Mouse (Mus musculus) thymus, postnatal 36 days (tissue): ENCODE results near the gene Kbtbd13.
"Not testable (repeated sequence)": the region's sequence is repeated elsewhere in the genome, so short reads cannot be mapped to it uniquely, and the experiment has no call there.

Source experiments
- DNase-seq, 2 experiments: peaks; one replicate each; pipeline ENCODE4 v3.0.0; 2022; ENCODE audit warnings: mixed read lengths in 2 of 2

Gene Kbtbd13

DNA sequence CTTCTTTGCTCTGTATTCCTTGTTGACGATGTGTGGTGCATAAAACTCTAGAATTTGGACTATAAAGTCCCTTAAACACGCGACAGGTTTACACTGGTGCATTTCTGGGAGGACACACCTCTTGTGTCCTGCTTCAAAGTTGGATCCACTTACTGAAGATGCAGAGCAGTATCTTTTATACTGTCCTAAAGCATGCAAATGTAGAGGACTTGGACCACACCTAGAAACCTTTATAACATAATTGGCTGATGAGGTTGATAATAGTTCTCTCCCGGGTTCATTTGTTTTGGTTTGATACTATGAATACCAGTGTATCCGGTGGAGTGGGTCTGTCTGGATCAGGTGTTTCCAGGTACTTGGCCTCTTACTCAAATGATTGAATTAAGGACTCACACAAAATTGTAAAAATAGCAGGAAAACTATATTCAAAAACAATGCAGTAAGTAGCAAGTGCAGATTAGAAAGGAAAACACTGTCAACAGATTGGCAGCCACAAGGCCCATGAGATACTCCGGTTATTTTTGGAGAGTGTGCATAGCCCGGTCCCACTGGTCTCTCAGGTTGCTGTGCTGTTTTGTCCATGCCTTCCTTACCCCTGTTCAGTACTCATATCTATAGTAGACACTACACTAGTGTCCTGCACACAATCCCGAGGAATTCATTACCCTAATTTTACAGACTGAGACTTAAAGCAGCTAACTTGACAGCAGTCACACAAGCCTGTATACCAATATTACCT is 44.2 kb downstream of the Kbtbd13 start:
- no peak for DNase-seq

DNA sequence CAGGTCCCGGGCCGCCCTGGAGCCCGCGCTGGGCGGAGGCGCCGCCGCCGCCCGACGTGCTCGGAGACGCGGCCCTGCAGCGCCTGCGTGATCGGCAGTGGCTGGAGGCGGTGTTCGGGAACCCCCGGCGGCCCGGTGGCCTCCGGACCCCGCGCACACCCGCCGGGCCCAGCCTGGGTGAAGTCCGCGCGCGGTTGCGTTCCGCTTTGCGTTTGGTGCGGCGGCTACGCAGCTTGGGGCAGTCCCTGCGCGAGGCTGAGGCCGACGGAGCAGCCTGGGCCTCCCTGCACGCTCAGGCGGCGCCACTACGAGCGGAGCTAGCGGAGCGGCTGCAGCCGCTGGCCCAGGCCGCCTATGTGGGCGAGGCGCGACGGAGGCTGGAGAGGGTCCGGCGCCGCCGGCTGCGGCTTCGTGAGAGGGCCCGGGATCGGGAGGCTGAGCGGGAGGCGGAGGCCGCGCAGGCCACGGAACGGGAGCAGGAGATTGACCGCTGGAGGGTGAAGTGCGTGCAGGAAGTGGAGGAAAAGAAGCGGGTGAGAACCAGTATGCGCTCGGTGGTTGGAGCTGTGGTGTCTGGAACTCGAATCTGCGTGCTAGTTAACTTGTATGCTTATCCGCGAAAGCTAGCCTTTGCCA is 44.9 kb downstream of the Kbtbd13 start:
- DNase-seq = peak; percentile 49 to 56

DNA sequence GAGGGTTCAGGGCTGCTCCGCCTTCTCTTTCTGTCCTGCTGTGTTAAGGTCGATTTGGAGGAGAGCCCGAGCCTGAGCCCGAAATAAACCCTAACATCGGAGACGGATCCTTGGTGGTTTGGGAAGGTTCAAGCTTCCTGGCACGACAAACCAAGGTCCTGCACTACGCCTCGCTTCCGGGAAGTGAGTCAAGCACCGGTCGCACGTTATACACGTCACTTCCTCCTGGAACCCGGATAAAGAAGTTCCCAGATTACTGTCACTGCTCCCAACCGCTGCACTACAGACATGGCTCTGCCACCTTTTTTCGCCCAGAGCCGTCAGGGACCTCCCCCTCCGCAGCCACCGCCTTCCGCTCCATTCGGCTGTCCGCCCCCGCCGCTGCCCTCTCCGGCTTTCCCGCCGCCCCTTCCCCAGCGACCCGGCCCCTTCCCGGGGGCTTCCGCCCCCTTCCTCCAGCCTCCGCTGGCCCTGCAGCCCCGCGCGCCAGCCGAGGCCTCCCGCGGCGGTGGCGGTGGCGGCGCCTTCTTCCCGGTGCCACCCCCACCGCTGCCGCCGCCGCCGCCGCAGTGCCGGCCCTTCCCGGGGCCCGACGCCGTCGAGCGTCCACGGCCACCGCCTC is 45.5 kb downstream of the Kbtbd13 start, which contains the start of gene Pdcd7:
Gene Pdcd7, plus strand, starts transcription at position 251 of the 622 bp plus-strand sequence.
- peak; percentile 88 to 89 for DNase-seq

DNA sequence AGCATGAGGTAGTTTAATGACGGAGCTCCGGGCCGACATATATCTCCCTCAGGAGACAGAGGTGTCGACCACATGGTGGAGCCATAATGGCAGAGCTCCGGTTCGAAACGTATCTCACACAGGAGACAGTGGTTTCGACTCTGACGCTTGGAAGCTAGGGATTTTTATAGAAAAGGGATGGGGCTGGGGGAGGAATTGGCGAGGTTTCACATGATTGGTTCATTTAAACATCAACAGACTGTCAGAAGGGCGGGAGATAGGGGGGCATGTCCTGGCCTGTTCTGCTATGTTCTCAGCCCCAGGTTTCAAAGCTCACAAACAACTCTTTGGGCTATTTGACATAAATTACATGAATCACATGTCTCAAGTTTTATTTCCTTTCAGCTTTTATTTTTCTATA is 46.0 kb downstream of the Kbtbd13 start:
- not testable (repeated sequence) for DNase-seq

DNA sequence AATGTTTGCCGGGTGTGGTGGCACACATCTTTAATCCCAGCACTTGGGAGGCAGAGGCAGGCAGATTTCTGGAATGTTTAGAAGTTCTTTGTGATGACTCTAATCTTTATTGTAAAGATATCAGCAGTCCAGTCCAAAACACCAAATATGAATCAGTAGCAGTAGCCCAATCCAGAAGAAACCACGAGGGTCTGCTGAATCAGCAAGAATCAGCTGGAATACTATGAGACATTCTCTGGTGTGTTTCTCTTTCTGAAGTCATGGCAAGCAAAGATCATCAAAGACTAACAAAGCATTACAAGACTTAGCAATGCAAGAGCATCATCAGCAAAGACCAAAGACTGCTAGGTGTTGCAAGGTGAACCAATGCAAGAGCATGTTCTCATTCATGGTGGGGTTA is 51.0 kb downstream of the Kbtbd13 start:
- no peak for DNase-seq

DNA sequence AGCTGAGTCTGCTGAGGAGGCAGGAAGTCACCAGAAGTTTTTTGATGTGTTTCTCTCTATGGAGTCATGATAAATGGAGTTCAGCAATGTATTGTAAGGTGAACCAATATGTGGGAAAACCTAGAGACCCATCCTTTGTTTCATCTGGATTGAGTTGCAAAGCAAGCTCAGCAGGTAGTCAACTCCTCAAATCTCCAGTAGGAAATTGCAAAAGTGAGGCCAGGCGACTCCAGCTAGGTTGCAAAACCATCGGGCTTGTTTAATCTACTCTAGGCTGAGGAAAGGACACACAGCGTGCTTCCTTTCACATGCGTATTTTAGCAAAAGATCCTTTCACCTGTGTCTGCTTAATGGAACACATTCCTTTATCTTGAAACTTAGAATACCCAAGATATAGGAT is 52.3 kb downstream of the Kbtbd13 start:
- no peak for DNase-seq
